Mouse (Mus musculus): ENCODE measurements around the gene Hyou1. TPM values are rescaled to one million over a fixed set of nuclear protein-coding genes. Genes with fewer than 3 reads are reported as not detected.

Gene Hyou1
- polyA plus RNA-seq, 1 experiment from 2014 or later, result 17.8 TPM

Small RNAs within 50 kb of the gene (microRNA-seq; reads per million reads assigned to microRNA genes)
- gene Gm44335, result not detected
- gene Mir7085, result not detected

Other genes with a start within 250 kb of the Hyou1 start
- 13.2 and 14.1 TPM in 2 replicates for gene Mcam, start 245.0 kb upstream of the Hyou1 start, polyA plus RNA-seq (2014; fragmentation: Nextera tagmentation; extraction: Ambion mirVana)
- gene Cbl, start 145.4 kb upstream of the Hyou1 start, polyA plus RNA-seq (2014; fragmentation: Nextera tagmentation; extraction: Ambion mirVana), result 13.4 and 17.3 TPM in 2 replicates
- gene Ccdc153, start 138.8 kb upstream of the Hyou1 start, polyA plus RNA-seq (2014; fragmentation: Nextera tagmentation; extraction: Ambion mirVana), result not detected in 2 replicates
- 0.32 and 0.52 TPM in 2 replicates for gene Pdzd3, start 128.0 kb upstream of the Hyou1 start, polyA plus RNA-seq (2014; fragmentation: Nextera tagmentation; extraction: Ambion mirVana)
- gene Nlrx1, start 110.9 kb upstream of the Hyou1 start, polyA plus RNA-seq (2014; fragmentation: Nextera tagmentation; extraction: Ambion mirVana), result 4.6 and 4.8 TPM in 2 replicates
- 7.1 and 8.1 TPM in 2 replicates for gene Abcg4, start 90.9 kb upstream of the Hyou1 start, polyA plus RNA-seq (2014; fragmentation: Nextera tagmentation; extraction: Ambion mirVana)
- 18.4 and 24.8 TPM in 2 replicates for gene Hinfp, start 73.8 kb upstream of the Hyou1 start, polyA plus RNA-seq (2014; fragmentation: Nextera tagmentation; extraction: Ambion mirVana)
- gene C2cd2l, start 59.2 kb upstream of the Hyou1 start, polyA plus RNA-seq (2014; fragmentation: Nextera tagmentation; extraction: Ambion mirVana), result 16.3 and 22.2 TPM in 2 replicates
- 38.2 and 39.7 TPM in 2 replicates for gene Dpagt1, start 53.5 kb upstream of the Hyou1 start, polyA plus RNA-seq (2014; fragmentation: Nextera tagmentation; extraction: Ambion mirVana)
- gene H2afx, start 44.8 kb upstream of the Hyou1 start, polyA plus RNA-seq (2014; fragmentation: Nextera tagmentation; extraction: Ambion mirVana), result 215 and 240 TPM in 2 replicates
- gene Hmbs, start 35.3 kb upstream of the Hyou1 start, polyA plus RNA-seq (2014; fragmentation: Nextera tagmentation; extraction: Ambion mirVana), result 68.5 and 74.3 TPM in 2 replicates
- gene Vps11, start 17.8 kb upstream of the Hyou1 start, polyA plus RNA-seq (2014; fragmentation: Nextera tagmentation; extraction: Ambion mirVana), result 33.3 and 33.8 TPM in 2 replicates
- 39.5 and 42.0 TPM in 2 replicates for gene Slc37a4, start 17.4 kb downstream of the Hyou1 start, polyA plus RNA-seq (2014; fragmentation: Nextera tagmentation; extraction: Ambion mirVana)
- gene Rps25, start 27.6 kb downstream of the Hyou1 start, polyA plus RNA-seq (2014; fragmentation: Nextera tagmentation; extraction: Ambion mirVana), result 1,391 and 1,749 TPM in 2 replicates
- gene Trappc4, start 28.1 kb downstream of the Hyou1 start, polyA plus RNA-seq (2014; fragmentation: Nextera tagmentation; extraction: Ambion mirVana), result 327 and 347 TPM in 2 replicates
- gene Ccdc84, start 39.1 kb downstream of the Hyou1 start, polyA plus RNA-seq (2014; fragmentation: Nextera tagmentation; extraction: Ambion mirVana), result 21.6 and 25.2 TPM in 2 replicates
- not detected in 2 replicates for gene Foxr1, start 61.6 kb downstream of the Hyou1 start, polyA plus RNA-seq (2014; fragmentation: Nextera tagmentation; extraction: Ambion mirVana)
- gene Upk2, start 75.5 kb downstream of the Hyou1 start, polyA plus RNA-seq (2014; fragmentation: Nextera tagmentation; extraction: Ambion mirVana), result not detected in 2 replicates
- 9.9 and 13.4 TPM in 2 replicates for gene Bcl9l, start 103.3 kb downstream of the Hyou1 start, polyA plus RNA-seq (2014; fragmentation: Nextera tagmentation; extraction: Ambion mirVana)
- gene Cxcr5, start 182.4 kb downstream of the Hyou1 start, polyA plus RNA-seq (2014; fragmentation: Nextera tagmentation; extraction: Ambion mirVana), result 0.07 TPM in 1 of 2 replicates, not detected in the other
- 21.1 and 29.6 TPM in 2 replicates for gene Ddx6, start 225.4 kb downstream of the Hyou1 start, polyA plus RNA-seq (2014; fragmentation: Nextera tagmentation; extraction: Ambion mirVana)

Measured in forebrain, embryonic 14.5 days (tissue).